Mouse (Mus musculus) heart, postnatal 0 days (tissue): ENCODE measurements around the gene Asic2.

Experiments used
- CTCF ChIP-seq: IDR thresholded peaks from 2 replicates; pipeline ENCODE4 v1.5.1; 2016; ENCODE audit warnings: antibody characterized with exemption, control low read depth, low read depth
- EP300 ChIP-seq: IDR thresholded peaks from 2 replicates; pipeline ENCODE4 v1.6.1; 2016; ENCODE audit warnings: antibody characterized with exemption, low read depth

DNA sequence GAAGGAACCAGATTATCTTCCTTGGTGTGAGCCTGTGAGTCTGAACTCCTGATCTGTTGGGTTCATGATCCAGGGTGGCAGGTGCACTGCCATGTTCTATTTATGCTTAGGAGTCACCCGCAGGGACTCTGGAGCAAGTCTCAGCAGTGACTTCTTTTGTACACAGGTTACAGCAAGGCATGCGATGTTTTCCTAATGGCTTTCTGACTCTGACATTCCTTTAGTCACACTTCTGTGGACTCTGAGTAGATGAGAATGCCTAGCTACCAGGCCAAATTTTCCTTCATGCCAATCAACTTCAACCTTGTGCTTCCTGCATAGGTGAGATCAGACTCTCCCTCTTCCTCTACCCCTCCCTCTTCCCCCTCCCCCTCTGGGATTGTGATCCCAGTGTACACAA, 1132.9 kb downstream of the Asic2 start:
- no peak for TF ChIP-seq CTCF
- no peak for TF ChIP-seq EP300
